Mouse (Mus musculus) myocyte (in vitro differentiated cells): ENCODE measurements around the gene Gm37240.

Source experiments
- MAX ChIP-seq: IDR thresholded peaks from one replicate; pipeline ENCODE4 v1.6.1; 2011; ENCODE audit warnings: low read depth, mild to moderate bottlenecking, control low read depth
- MYOD1 ChIP-seq, 3 experiments: IDR thresholded peaks; one replicate each; pipeline ENCODE4 v1.6.1; 2011; ENCODE audit warnings: control low read depth in 2 of 3, low read depth in 2 of 3, mild to moderate bottlenecking in 2 of 3, moderate library complexity in 1 of 3; ENCODE audit not compliant: insufficient read length in 2 of 3, control insufficient read depth in 1 of 3
- POLR2A ChIP-seq: IDR thresholded peaks from one replicate; pipeline ENCODE4 v1.6.1; 2011; ENCODE audit warnings: low read depth, mild to moderate bottlenecking, control low read depth, moderate library complexity; ENCODE audit not compliant: insufficient read length
- POLR2AphosphoS2 ChIP-seq: IDR thresholded peaks from one replicate; pipeline ENCODE4 v1.6.1; 2011; ENCODE audit warnings: low read depth, control low read depth; ENCODE audit not compliant: insufficient read length

DNA sequence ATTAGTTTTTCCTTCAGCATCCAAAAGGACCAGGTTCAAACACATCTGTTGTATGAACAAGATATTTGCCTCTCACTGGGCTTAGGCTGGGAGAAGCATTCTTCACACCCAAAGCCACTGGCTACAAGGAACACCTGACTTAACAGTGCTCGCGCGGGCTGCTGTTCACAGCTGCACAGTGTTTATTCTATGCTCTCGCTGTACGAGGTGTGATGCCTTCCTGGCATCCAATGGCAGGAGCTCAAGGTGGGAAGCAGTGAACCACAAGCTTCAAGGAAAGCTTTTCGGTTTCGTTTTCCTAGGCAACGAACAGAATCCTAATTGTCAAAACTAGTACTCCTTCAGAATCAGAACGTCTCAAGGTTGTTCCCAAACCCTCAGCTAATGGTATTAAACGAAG lies 110.6 kb downstream of the Gm37240 start:
- TF ChIP-seq POLR2AphosphoS2 (no peak), POLR2A (no peak), MAX (no peak), MYOD1 (IDR thresholded peaks at IDR 0.05; ENCODE audit: control insufficient read depth in 1 of 3, insufficient read length in 2 of 3, low read depth in 2 of 3) (no peak)
